Mouse (Mus musculus): ENCODE measurements at regions not wholly inside any gene's neighbourhood (a gene's known extent, or its start where the extent isn't known, plus 50 kb on each side); places are given as distances from the start of the nearest gene placed in this dataset.

DNA sequence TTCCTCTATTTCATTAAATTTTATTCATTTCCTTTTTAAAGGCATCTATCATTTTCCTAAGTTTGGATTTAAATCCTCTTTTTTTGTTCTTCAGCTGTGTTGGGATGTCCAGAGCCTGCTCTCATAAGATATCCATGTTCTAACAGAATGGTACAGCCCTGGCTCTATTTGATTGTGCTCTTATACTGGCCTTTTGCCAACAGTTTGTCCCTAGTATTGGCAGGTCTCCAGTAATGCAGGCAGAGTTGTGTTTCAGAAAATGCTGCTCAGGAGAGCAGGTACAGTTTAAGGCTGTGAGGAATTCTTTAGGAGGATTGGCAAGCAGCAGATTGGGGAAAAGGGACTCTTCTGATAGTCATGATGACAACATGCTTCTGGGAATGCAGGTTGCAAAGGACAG, 797.1 kb upstream of the Slit2 start:
- intact Hi-C loops (cut with DNase I), result no loop called here
- DNase-seq, result no peak

DNA sequence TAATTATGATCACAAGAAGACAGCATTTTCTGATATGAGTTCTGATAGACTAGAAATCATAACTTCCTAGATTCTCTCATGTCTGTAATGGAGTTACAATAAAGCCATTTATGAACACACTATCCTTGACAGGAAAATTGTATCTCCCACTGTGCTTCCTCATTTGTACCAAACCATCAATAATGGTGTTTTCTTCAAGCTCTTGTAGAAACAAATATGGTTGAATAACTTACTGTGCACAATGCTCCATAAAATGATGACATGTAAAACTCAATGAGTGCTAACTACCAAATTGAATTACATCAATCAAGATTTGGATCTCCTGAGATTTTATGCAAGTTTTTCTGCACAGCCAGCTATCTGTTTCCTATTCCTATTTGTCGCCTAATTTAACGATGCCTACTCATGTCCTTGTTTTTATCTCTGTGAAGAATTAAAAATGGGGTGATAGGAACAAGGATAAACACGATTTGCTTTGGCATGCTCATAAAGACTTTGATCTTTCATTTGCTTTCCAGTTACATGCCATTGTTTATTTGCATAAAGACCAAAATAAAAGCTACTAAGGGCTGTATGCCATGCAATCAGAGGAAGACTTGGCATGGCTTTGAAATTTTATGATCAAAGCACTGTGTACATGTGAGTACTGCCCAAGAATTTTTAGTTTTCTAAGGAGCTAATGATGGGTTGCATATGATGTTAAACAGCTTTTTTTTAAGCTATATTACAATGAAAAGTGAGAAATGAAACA, 780.6 kb upstream of the Slit2 start:
- DNase-seq, result no peak
- intact Hi-C loops (cut with DNase I), result no loop called here

GRCm38 (mm10) chr5:47202915-47203296, 780.0 kb upstream of the Slit2 start:
- intact Hi-C loops (cut with DNase I), result no loop called here
- DNase-seq, result no peak

DNA sequence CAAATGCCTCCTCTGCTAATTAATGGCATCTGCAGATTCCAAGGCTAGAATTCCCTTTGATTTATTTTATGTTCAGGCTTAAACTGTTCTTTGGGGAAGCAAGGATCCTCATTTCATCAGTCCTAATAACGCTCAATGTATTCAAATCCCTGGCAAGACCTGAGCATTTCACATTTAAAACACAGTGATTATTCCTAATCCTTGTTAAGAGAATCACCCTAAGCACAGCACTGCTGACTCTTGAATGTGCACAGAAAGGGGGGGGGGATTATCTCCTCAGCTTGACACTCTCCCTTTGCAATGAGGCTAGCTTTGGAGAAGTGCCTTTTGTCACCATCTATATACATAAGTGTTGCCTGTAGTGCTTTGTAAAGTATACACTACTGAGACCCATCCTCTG, 772.4 kb upstream of the Slit2 start:
- DNase-seq, result no peak
- intact Hi-C loops (cut with DNase I), result no loop called here

DNA sequence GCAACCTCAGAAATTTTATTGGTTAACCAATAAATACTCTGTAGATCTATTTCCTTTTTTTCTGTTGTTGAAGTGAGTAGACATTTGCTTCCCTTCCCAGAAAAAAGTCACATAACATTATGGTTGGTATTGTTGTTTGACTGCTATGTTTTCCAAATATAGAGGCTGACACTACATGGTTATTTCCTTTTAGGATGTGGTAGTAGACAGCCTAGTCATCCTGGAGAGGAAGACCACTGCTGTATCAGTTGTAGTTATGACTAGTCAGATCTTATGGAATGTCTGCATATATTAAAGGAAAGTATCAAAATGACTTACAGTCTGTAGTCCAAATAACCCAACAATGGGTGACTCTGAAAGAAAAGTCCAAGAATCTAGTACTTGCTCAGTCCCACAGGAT, 767.5 kb upstream of the Slit2 start:
- DNase-seq, result no peak
- intact Hi-C loops (cut with DNase I), result no loop called here

DNA sequence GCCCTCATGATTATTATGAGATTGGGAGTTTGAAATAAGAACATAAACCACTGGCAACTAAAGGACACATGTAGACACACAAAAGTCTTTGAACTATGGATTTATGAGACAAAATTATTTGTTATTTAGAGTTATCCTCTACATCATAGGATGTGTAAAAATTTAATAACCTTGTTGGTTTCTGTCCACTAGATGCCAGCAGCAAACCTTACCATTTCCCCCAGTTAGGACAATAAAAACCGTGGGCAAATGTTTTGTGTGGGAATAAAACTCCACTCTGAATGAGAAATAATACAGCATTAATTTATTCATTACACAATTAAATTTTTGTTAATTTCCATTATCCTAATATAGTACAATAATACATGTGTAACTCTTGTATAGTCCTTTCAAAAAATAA, 757.7 kb upstream of the Slit2 start:
- no peak for DNase-seq
- intact Hi-C loops (cut with DNase I), result no loop called here

DNA sequence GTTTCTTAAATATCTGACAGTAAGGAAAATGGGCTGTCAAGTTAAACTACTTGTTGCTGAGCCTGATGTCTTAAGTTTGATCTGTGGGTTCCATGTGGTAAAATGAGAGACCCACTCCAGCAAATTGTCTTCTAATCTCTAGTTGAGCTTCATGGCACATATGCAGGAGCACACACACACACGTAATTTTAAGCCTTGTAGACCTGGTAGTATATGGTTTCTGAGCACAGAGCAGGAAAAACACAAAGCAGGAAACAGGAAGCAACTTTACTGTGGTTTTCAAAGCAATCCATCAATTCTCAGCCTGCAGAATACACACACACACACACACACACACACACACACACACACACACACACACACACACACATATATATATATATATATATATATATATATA, 746.8 kb upstream of the Slit2 start:
- intact Hi-C loops (cut with DNase I), result no loop called here
- no peak for DNase-seq

DNA sequence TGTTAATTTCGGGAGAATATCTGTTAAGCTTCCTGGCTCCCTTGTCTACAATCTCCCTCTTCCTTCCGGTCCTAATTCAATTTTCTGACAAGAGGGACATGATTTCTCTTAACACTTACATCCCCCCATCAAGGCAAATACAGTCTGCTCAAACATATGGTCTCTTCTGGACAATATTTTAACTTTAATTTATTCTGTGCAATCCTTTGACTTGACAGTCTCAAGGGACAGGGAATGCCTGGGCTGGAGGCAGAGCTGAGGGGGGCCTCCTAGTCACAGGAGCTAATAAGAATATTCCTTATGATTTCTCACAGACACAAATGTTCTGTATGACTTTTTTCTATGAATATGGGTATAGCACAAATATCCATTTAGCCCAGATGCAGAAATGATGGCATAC, 742.9 kb upstream of the Slit2 start:
- DNase-seq, result no peak
- intact Hi-C loops (cut with DNase I), result no loop called here

DNA sequence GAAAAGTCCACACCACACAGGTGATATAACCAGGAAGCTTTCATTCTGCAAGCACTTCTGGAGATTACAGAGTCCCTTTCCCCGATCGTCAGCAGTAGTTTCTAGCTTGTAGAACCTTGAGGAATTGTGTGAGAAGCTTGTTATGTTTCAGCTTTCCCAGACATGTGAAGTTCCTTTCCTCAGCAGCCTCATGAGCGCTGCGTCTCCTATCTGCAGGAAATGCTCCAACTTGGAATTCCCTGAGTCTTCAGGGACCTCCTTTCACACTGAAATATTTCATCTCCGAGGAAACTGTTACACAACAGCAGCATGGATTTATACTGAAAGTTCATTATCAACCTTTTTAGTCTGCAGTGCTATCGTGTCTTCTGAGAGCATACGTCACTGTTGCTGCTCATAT, 742.4 kb upstream of the Slit2 start:
- intact Hi-C loops (cut with DNase I), result no loop called here
- DNase-seq, result no peak

DNA sequence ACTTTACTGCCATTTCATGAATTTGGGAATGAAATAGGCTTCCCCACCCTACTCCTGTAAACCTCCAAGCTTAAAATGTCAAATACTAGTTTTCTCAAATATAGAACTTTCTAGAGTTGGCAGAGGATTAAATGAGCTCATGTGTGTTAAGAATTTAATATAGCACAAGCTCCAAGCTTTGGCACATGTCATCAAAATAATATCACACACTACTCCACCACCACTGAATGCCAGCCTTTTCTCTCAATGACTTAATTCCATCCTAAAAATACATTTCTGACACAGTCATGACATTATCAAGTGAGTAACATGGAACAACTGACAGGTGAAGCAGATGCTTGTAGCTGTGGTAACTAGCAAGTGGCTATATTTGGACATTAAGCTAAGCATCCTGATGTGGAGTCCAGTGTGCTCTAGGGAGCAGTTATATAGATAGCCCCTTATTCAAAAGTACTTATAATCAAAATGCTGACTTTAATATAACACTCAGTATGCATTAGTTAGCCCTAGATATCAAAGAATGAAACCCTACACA, 728.0 kb upstream of the Slit2 start:
- DNase-seq, result no peak
- intact Hi-C loops (cut with DNase I), result no loop called here

DNA sequence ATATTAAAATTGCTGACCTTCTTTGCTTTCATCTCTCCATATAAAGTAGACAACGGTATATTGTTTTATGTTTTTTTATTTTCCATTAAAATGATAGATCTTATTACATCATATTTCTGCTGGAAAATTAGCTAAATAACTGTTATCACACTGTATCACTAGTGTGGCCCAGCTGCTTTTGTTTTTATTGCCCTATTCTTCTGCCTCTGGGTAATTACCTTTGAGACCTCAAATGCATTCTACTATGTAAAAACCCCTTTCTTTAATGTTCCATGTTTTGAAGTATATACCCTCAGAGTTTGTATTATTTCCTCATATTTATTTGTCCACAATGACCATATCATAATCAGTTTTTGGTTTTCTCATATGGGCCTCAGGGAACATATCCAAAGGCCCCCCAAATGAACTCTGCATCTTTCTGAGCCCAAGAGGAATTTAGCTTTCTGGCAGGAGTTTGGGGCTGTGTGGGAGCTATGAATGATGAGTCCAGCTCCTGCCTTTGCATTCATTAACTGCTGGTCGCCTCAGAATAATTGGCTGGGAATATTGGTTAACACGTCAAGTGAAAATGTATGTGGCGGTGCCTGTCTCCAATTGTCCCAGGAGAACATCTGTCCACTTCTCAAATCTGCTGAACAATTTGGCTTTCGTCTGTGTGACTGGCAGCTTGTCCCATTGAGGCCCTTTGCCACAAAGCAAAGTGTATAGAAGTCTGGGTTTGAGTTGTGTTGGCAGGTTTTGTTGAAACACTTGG, 721.1 kb upstream of the Slit2 start:
- peak; percentile 11 for DNase-seq
- intact Hi-C loops (cut with DNase I), result no loop called here

DNA sequence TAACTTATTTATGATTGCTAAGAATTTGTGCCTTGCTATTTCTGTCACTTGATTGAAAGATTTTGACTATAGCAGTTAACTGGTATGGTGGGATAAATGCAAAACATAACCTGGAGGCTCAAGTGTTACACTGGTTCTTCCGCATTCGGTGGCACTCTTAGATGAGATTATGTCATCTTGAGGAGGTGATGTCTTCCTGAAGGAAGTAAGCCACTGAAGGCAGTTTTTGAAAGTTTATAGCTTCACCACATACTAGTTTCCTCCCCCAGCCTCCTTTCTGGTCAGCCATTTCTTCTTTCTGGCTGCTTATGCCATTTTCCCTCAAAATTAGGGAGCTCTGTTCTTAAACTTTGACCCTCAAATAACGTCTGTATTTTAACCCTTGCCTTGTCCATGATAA, 710.3 kb upstream of the Slit2 start:
- DNase-seq, result no peak
- intact Hi-C loops (cut with DNase I), result no loop called here

GRCm38 (mm10) chr5:47273389-47274255, 709.3 kb upstream of the Slit2 start:
- intact Hi-C loops (cut with DNase I), result no loop called here
- no peak for DNase-seq

GRCm38 (mm10) chr5:47274256-47274638, 708.7 kb upstream of the Slit2 start:
- DNase-seq, result no peak
- intact Hi-C loops (cut with DNase I), result no loop called here

- intact Hi-C loops (cut with DNase I), result no loop called here
- DNase-seq, result no peak
Measured at GRCm38 (mm10) chr5:47276231-47277195, 706.4 kb upstream of the Slit2 start.

- peak; percentile 2 for DNase-seq
- intact Hi-C loops (cut with DNase I), result no loop called here
Measured at GRCm38 (mm10) chr5:47279630-47280029, 703.3 kb upstream of the Slit2 start.

- DNase-seq, result no peak
- intact Hi-C loops (cut with DNase I), result no loop called here
Measured at GRCm38 (mm10) chr5:47299602-47300001, 683.3 kb upstream of the Slit2 start.

- peak; percentile 78 for DNase-seq
- intact Hi-C loops (cut with DNase I), result no loop called here
Measured at GRCm38 (mm10) chr5:47317506-47317905, 665.4 kb upstream of the Slit2 start.

DNA sequence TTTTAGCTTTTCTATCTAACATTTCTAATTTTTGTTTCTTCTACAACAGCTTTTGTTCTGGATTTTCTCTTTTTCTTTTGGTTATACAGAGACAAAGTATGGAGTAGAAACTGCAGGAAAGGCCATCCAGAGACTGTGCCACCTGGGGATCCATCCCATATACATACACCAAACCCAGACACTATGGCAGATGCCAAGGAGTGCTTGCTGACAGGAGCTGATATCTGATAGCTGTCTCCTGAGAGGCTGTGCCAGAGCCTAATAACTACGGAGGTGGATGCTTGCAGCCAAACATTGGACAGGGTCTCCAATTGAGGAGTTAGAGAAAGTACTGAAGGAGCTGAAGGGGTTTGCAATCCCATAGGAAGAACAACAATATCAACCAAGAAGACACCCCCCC, 664.8 kb upstream of the Slit2 start:
- peak; percentile 3 for DNase-seq
- intact Hi-C loops (cut with DNase I), result no loop called here

GRCm38 (mm10) chr5:47322511-47323167, 660.3 kb upstream of the Slit2 start:
- no peak for DNase-seq
- intact Hi-C loops (cut with DNase I), result no loop called here

All from left cerebral cortex, postnatal 4 days (tissue).